Mouse (Mus musculus): ENCODE measurements around the gene Grsf1. TPM values are rescaled to one million over a fixed set of nuclear protein-coding genes. Genes with fewer than 3 reads are reported as not detected.

Gene Grsf1
- polyA plus RNA-seq, 1 experiment from 2014 or later = 68.2 TPM

DNA sequence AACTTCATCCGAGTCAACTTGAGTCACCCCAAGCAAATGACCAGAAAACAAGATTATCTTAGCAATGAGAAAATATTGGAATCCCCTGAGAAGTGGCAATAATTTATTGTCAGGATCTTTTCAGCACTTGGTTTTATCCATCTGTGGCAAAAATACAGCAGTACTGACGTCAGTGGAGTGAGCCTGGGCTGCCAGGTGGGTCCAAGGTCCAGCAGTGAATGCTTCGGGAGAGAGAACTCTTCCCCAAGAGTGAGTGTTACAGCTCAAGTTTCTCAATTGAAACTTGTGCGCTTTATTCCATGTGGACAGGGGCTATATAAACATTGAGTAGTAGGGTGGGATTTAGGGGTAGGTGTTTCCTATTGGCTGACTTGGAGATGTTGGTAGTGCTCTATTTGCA lies 26.1 kb upstream of the Grsf1 start:
- 70% methylated on average over 4 of the region's 4 CpGs for WGBS

DNA sequence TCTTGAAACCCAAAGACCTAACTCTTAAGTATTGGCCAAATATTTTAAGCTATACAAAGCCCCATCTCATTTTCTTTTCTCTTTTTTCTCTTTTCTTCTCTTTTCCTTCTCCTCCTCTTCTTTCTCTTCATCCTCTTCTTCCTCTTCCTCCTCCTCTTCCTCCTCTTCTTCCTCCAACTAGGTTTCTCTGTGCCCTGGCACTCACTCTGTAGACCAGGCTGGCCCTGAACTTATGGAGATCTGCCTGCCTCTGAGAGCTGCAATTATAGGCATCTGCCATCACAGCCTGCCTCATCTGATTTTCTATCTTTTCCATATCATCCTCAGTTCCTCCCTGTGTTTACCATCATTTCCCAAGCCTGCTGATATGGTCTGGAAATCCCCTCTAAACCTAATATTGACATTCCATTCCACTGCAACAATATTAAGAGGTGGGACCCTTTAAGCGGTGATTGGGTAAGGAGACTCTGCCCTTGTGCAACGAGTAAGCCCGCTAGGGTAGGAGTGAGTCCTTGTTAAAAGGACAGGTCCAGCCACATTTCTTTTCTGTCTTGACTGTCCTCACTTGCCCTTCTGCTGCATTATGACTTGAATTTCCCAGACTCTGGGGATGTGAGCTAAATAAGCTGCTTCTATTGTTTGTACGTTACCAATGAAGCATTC lies 23.4 kb upstream of the Grsf1 start:
- no peaks in the 10 kb centered on the region for H3K27me3 ChIP-seq
- no peak for ATAC-seq (ENCODE audit: insufficient number of reproducible peaks, insufficient read depth, low FRiP score, low TSS enrichment)
- 78% methylated on average over 4 of the region's 4 CpGs for WGBS
- H3K27ac ChIP-seq = no peak overlapping the region
- no peaks in the 10 kb centered on the region for H3K4me1 ChIP-seq
- no peak overlapping the region for H3K4me2 ChIP-seq (replicated peaks)
- no peak overlapping the region for H3K9ac ChIP-seq
- H3K36me3 ChIP-seq = no peaks in the 10 kb centered on the region
- H3K9me3 ChIP-seq = no peaks in the 10 kb centered on the region
- no peak overlapping the region for H3K4me3 ChIP-seq

More for the DNA sequence above, 26.1 kb upstream of the Grsf1 start:
- H3K4me3 ChIP-seq = no peak overlapping the region
- no peaks in the 10 kb centered on the region for H3K9me3 ChIP-seq
- no peak overlapping the region for H3K9ac ChIP-seq
- no peak for ATAC-seq (ENCODE audit: insufficient number of reproducible peaks, insufficient read depth, low FRiP score, low TSS enrichment)
- no peaks in the 10 kb centered on the region for H3K4me1 ChIP-seq
- no peaks in the 10 kb centered on the region for H3K27me3 ChIP-seq
- H3K4me2 ChIP-seq (replicated peaks) = no peak overlapping the region
- H3K27ac ChIP-seq = no peak overlapping the region
- no peaks in the 10 kb centered on the region for H3K36me3 ChIP-seq

DNA sequence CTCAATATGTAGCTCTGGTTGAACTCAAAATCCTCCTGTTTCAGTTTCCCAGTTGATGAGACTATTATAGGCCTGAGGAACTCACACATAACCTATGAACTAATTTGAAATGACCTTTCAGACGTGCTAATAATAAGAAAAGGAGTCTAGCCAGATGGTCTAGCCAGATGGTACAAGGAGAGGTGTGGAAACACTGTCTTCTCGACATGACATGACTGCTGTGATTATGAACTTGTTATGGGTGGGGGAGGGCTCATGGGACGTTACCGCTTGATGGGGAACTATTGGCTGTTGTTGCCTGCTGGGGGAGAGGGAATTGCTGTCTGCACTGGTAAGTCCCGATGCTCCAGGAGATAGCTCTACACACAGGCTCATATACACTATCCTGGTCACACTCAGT lies 21.3 kb upstream of the Grsf1 start:
- H3K27me3 ChIP-seq = no peaks in the 10 kb centered on the region
- ATAC-seq (ENCODE audit: insufficient number of reproducible peaks, insufficient read depth, low FRiP score, low TSS enrichment) = no peak
- WGBS = 82% methylated on average over 5 of the region's 5 CpGs
- H3K36me3 ChIP-seq = no peaks in the 10 kb centered on the region
- no peaks in the 10 kb centered on the region for H3K4me1 ChIP-seq
- no peaks in the 10 kb centered on the region for H3K9me3 ChIP-seq
- H3K9ac ChIP-seq = no peak overlapping the region
- H3K4me3 ChIP-seq = no peak overlapping the region
- H3K4me2 ChIP-seq (replicated peaks) = no peak overlapping the region
- no peak overlapping the region for H3K27ac ChIP-seq

DNA sequence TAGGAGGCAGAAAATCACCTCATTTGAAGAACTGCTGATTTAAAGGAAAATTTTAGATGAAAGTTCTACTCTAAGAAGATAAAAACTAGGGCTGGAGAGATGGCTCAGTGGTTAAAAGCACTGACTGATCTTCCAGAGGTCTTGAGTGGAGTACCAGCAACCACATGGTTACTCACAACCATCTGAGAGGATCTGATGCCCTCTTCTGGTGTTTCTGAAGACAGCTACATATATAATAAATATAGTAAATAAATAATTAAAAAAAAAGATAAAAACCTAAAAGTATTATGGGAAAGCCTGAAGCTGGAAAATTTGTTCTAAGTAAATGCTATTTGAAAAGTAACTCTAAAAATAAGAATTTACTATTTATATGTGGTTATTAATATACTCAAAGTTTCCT lies 17.1 kb upstream of the Grsf1 start:
- no peak for ATAC-seq (ENCODE audit: insufficient number of reproducible peaks, insufficient read depth, low FRiP score, low TSS enrichment)
- H3K27me3 ChIP-seq = no peaks in the 10 kb centered on the region
- no peak overlapping the region for H3K4me3 ChIP-seq
- no peaks in the 10 kb centered on the region for H3K36me3 ChIP-seq
- H3K4me2 ChIP-seq (replicated peaks) = no peak overlapping the region
- H3K9ac ChIP-seq = no peak overlapping the region
- no peak overlapping the region for H3K27ac ChIP-seq
- no peaks in the 10 kb centered on the region for H3K9me3 ChIP-seq
- no peaks in the 10 kb centered on the region for H3K4me1 ChIP-seq

DNA sequence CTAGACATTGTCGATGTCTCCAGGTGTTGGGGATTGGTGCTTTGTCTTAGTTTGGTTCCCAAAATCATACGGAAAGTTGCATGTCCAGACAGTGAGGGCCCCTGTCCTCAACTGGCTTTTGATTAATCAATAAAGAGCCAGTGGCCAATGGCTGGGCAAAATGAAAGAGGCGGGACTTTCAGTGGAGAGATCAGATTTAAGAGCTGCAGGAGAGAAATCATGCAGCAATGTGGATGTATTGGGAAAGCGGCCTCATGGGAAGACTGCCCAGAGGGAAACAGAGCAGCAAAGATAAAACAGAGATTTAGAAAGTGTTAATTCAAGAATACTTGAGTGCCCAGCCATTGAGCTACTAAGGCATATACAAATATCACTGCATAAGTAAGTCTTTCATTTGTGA lies 16.6 kb upstream of the Grsf1 start:
- no peak overlapping the region for H3K27ac ChIP-seq
- H3K4me3 ChIP-seq = no peak overlapping the region
- H3K4me2 ChIP-seq (replicated peaks) = no peak overlapping the region
- no peaks in the 10 kb centered on the region for H3K27me3 ChIP-seq
- H3K9me3 ChIP-seq = no peaks in the 10 kb centered on the region
- 85% methylated on average over 4 of the region's 4 CpGs for WGBS
- H3K9ac ChIP-seq = no peak overlapping the region
- no peak for ATAC-seq (ENCODE audit: insufficient number of reproducible peaks, insufficient read depth, low FRiP score, low TSS enrichment)
- H3K4me1 ChIP-seq = no peaks in the 10 kb centered on the region
- no peaks in the 10 kb centered on the region for H3K36me3 ChIP-seq

DNA sequence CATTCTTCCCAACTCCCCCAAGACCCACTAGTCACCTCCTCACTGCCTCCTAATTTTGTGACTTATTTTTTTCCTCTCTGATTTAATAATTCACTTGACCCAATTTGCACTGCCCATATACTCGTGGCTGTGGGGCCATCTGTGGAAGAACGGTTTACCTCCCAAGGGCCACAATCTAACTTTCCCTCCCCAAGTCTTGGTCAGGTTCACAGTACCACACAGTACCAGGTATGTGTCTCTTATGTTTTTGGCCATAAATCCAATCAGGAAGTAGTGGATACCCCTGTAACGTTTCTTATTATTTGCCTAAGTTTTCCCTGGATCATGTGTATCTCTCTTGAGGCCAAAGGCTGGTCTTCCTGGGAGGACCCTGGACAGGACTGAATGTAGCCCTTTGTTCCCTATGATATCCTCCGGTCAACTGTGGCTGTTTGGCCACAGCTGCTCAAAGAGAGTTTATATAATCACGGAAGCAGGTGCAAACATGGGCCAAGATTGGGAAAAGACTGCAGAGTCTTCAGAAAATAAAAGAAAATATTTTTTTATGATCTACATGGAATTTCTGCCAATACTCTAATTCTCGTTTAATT lies 15.6 kb upstream of the Grsf1 start:
- Histone ChIP-seq H3K4me1 (no peaks in the 10 kb centered on the region), H3K9me3 (no peaks in the 10 kb centered on the region), H3K27ac (no peak overlapping the region), H3K27me3 (no peaks in the 10 kb centered on the region), H3K4me2 (replicated peaks) (no peak overlapping the region), H3K36me3 (no peaks in the 10 kb centered on the region), H3K9ac (no peak overlapping the region), H3K4me3 (no peak overlapping the region)
- 64% methylated on average over 6 of the region's 6 CpGs for WGBS
- no peak for ATAC-seq (ENCODE audit: insufficient number of reproducible peaks, insufficient read depth, low FRiP score, low TSS enrichment)

DNA sequence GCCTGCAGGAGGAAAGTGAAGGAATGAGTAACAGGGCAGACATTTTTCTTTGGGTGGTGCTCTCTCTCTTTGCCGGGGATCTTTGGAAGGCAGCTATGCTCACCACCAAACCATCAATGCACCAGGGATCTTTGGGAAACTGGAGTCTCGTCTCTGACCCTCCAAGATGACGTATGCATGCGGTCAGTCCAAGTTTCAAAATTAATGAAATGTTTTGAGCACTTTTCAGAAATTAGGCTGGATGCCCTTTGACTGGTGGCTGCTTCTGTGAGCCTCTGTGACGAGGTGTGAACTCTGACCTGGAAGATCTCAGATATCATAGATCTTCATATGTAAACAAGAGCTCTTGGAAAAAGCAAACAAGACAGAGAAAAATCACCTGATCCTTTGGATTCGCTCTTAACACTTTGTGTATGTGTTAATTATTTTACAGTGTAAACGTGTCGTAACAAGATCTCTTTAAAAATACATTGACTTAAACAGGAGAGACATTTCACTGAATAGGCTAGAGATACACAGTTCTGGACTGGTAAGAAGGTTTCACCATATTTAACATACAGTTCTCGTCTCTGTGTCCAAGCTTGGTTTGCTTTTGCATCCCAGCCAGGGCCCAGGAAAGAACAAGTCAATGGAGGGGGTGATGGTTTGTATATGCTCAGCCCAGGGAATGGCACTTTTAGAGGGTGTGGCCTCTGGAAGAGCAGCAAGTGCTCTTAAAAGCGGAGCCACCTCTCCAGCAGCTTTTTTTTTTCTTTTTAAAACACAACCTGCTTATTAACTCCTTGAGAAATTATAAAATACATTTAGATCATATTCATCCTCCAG lies 14.9 kb upstream of the Grsf1 start:
- H3K4me2 ChIP-seq (replicated peaks) = no peak overlapping the region
- H3K4me1 ChIP-seq = no peaks in the 10 kb centered on the region
- 60% methylated on average over 10 of the region's 10 CpGs for WGBS
- no peaks in the 10 kb centered on the region for H3K9me3 ChIP-seq
- H3K27ac ChIP-seq = no peak overlapping the region
- no peak overlapping the region for H3K9ac ChIP-seq
- H3K4me3 ChIP-seq = no peak overlapping the region
- ATAC-seq (ENCODE audit: insufficient number of reproducible peaks, insufficient read depth, low FRiP score, low TSS enrichment) = no peak
- H3K36me3 ChIP-seq = no peaks in the 10 kb centered on the region
- no peaks in the 10 kb centered on the region for H3K27me3 ChIP-seq

DNA sequence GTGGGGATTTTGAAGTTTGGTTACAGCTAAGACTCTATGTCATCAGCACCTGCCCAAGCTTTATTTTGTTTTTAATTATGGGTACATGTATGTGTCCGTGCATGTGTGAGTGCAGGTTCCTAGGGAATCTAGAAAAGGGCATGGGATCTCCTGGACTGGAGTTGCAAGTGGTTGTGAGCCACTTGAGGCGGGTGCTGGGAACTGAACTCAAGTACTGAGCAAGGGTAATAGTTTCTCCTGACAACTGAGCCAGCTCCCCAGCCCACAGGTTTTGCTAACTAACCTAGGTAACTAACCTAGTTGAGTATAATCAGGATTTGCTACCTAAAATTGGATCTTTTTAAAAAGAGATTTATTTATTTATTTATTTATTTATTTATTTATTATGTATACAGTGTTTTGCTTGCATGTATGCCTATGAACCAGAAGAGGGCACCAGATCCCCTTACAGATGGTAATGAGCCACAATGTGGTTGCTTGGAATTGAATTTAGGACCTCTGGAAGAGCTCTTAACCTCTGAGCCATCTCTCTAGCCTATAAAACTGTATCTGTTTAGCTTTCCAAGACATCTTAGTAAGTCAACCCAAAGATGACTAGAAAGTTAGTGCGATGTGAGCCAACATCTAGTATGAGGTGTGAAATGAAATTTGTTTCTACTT lies 13.4 kb upstream of the Grsf1 start:
- Histone ChIP-seq H3K9me3 (no peaks in the 10 kb centered on the region), H3K4me2 (replicated peaks) (no peak overlapping the region), H3K9ac (no peak overlapping the region), H3K36me3 (no peaks in the 10 kb centered on the region), H3K4me1 (no peaks in the 10 kb centered on the region), H3K27ac (no peak overlapping the region), H3K27me3 (no peaks in the 10 kb centered on the region), H3K4me3 (no peak overlapping the region)
- WGBS = 77% methylated on average over 3 of the region's 3 CpGs
- no peak for ATAC-seq (ENCODE audit: insufficient number of reproducible peaks, insufficient read depth, low FRiP score, low TSS enrichment)

DNA sequence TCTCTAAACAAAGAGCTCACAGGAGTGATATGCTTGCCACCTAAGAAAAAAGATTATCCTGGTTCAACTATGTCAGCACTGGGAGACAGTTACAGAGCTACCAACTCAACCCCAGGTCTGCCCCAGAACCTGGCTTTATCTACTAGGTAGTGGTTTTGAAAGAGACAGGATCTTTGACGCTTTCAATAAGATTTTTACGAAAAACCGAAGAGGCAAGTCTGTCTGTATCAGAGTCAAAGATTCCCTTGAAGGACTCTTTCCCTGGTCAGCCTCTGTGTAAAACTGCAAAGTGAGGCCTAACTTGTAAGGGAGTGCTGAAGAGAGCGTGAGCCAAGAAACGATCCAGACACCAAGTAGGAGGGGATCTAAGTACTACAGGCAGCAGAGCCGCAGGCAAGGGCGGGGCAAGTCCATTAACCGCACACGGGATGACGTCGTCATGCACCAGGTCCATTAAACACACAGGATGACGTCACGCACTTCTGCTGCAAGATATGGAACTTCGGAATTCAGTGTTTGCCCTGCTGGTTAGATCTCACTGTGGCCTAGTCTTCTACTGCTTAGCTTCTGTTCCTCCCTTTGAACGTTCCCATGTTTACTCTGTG lies 12.7 kb upstream of the Grsf1 start:
- Histone ChIP-seq H3K27ac (no peak overlapping the region), H3K27me3 (no peaks in the 10 kb centered on the region), H3K36me3 (no peaks in the 10 kb centered on the region), H3K9me3 (no peaks in the 10 kb centered on the region), H3K4me2 (replicated peaks) (no peak overlapping the region), H3K9ac (no peak overlapping the region), H3K4me1 (no peaks in the 10 kb centered on the region), H3K4me3 (no peak overlapping the region)
- 82% methylated on average over 15 of the region's 15 CpGs for WGBS
- no peak for ATAC-seq (ENCODE audit: insufficient number of reproducible peaks, insufficient read depth, low FRiP score, low TSS enrichment)

DNA sequence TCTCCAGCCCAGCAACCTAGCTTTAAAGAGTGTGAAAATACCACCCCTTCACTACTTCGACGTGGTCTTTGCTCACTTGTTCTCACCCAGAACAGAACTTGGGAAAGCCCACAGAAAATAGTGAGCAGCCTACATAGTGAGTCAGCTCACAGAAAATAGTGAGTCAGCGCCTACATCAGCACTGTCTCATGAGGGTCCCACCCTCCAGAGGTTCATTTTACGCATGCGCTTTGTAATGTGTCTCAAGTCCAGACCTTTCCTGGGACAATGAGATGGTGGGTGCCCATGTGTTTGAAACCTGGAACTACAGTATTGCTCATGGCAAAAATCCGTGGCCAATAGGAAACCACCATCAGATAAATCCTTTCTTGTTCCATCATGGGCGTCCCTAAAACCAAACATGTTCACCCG lies 12.0 kb upstream of the Grsf1 start:
- no peak overlapping the region for H3K9ac ChIP-seq
- no peaks in the 10 kb centered on the region for H3K27me3 ChIP-seq
- no peaks in the 10 kb centered on the region for H3K4me1 ChIP-seq
- H3K27ac ChIP-seq = no peak overlapping the region
- H3K4me3 ChIP-seq = no peak overlapping the region
- no peak overlapping the region for H3K4me2 ChIP-seq (replicated peaks)
- no peaks in the 10 kb centered on the region for H3K9me3 ChIP-seq
- WGBS = 81% methylated on average over 8 of the region's 8 CpGs
- ATAC-seq (ENCODE audit: insufficient number of reproducible peaks, insufficient read depth, low FRiP score, low TSS enrichment) = no peak
- H3K36me3 ChIP-seq = no peaks in the 10 kb centered on the region

DNA sequence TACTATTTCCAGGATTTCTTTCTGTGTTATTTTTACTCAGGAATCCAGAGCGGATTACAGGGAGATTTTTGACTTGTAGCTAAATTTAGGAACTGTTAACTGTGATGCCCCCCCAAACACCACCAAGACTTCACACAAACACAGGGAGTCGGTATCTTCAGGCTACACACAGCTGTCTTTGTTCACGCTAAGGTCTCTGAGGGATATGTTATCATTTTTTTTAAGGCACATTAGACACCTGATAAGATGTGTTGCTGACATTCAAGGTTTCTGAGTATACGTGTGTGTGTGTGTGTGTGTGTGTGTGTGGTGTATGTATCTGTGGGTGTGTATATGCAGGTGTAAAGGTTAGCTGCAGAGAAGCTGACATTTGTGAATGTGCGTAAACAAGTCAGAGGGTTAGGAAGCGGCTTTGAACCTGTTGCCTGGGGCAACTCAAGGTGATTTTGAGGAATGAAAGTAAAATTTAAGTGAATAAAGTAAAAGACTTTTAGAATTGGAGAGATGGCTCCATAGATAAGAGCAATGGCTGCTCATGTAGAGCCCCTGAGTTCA lies 9.9 kb upstream of the Grsf1 start:
- Histone ChIP-seq H3K9ac (no peak overlapping the region), H3K27ac (no peak overlapping the region), H3K4me3 (no peak overlapping the region), H3K36me3 (no peaks in the 10 kb centered on the region), H3K27me3 (no peaks in the 10 kb centered on the region), H3K9me3 (no peaks in the 10 kb centered on the region), H3K4me2 (replicated peaks) (no peak overlapping the region), H3K4me1 (no peaks in the 10 kb centered on the region)
- no peak for ATAC-seq (ENCODE audit: insufficient number of reproducible peaks, insufficient read depth, low FRiP score, low TSS enrichment)
- WGBS = 69% methylated on average over 6 of the region's 6 CpGs

All from embryonic facial prominence, embryonic 12.5 days (tissue).